Mouse (Mus musculus): ENCODE results near the gene Pdlim4. TPM values are rescaled to one million over a fixed set of nuclear protein-coding genes. Genes with fewer than 3 reads are reported as not detected.
A peak's percentile ranks its signal among the peaks of the same experiment; 100 is the strongest.

Pdlim4 gene
- total and polyA plus RNA-seq, 3 experiments, result not detected

DNA sequence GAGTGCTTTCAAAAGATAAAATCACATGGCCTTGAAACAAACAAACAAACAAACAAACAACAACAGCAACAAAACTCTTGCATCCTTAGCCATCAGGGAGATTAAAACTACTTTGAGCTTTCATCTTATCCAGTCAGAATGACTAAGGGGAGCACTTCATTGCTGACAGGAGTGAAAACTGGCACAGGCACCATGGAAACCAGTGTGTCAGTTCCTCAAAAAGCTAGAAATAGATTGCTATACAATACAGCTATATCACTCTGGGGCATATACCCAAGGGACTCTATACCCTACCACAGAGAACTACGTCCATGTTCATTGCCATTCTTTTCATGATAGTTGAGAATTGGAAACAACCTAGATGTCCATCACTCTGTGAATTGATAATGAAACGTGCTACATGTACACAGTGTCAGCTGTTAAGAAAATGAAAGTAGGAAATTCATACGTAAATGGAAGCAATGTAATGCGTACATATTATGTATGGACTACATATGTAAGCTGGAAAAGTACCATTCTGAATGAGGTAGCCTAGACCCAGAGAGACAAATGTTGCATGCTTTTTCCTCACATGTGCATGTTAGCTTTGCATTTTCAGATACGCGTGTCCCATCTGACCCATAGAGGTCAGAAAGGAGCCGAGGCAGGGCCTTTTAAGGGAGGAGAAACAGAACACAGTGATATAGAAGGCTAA, 19.6 kb upstream of the Pdlim4 start:
- H3K27ac ChIP-seq (ENCODE audit: insufficient read depth, low read depth), result no peak overlapping the region
- no peaks in the 10 kb centered on the region for H3K27me3 ChIP-seq (replicated peaks)
- peaks cover 19 to 53% of the 10 kb centered on the region in 2 experiments for H3K4me1 ChIP-seq (ENCODE audit: control insufficient read depth in 1 of 2, insufficient read depth in 2 of 2)
- no peak overlapping the region for H3K9ac ChIP-seq (ENCODE audit: insufficient read depth, low read depth)
- H3K4me2 ChIP-seq (ENCODE audit: insufficient read depth, low read depth, poor library complexity, severe bottlenecking), result peak overlapping the region; percentile 66
- H3K79me2 ChIP-seq (replicated peaks; ENCODE audit: control insufficient read depth, extremely low read depth, insufficient read depth, poor library complexity, severe bottlenecking), result no peaks in the 10 kb centered on the region
- peak; percentile 74 for DNase-seq (ENCODE audit: extremely low read depth)
- no peaks in the 10 kb centered on the region for H3K36me3 ChIP-seq (replicated peaks in 1 of 2; ENCODE audit: control insufficient read depth in 1 of 2, insufficient read depth in 1 of 2, low read length in 1 of 2)
- in situ Hi-C loops (cut with MboI; ENCODE audit: low pct_ligation_motif_present, low pct_unique_long_range_greater_than_20kb, low sequenced_read_pairs) (no loop called here), dilution Hi-C loops (cut with MboI; ENCODE audit: extremely low pct_ligation_motif_present, extremely low pct_unique_long_range_greater_than_20kb, low sequenced_read_pairs) (no loop called here)
- peak; percentile 49 for TF ChIP-seq BHLHE40 (IDR thresholded peaks at IDR 0.05; ENCODE audit: low read depth, low read length)
- TF ChIP-seq USF1 (IDR thresholded peaks at IDR 0.05; ENCODE audit: low read depth, low read length), result no peak
- TF ChIP-seq IRF4 (IDR thresholded peaks at IDR 0.05; ENCODE audit: low read depth, low read length), result peak; percentile 30; the same call in 1 of the 2 replicates
- TF ChIP-seq MYC (IDR thresholded peaks at IDR 0.05; ENCODE audit: low read depth, low read length), result peak; percentile 73
- TF ChIP-seq NELFE (IDR thresholded peaks at IDR 0.05; ENCODE audit: low read depth, low read length), result peak; percentile 58; the same call in 1 of the 2 replicates
- no peak for TF ChIP-seq SMC3 (IDR thresholded peaks at IDR 0.05; ENCODE audit: low read depth, low read length)
- no peak for TF ChIP-seq UBTF (IDR thresholded peaks at IDR 0.05; ENCODE audit: low read depth, low read length)
- no peak for TF ChIP-seq JUN (IDR thresholded peaks at IDR 0.05; ENCODE audit: insufficient read depth, low read depth, low read length)
- no peak for TF ChIP-seq ZC3H11A (IDR thresholded peaks at IDR 0.05; ENCODE audit: low read depth, low read length)
- 0 out of 2 replicates have a peak, but pooled peaks have one; percentile 22 for TF ChIP-seq KAT2A (IDR thresholded peaks at IDR 0.05; ENCODE audit: insufficient replicate concordance, low read length)
- no peak; the same call in none of the 2 replicates for TF ChIP-seq HCFC1 (IDR thresholded peaks at IDR 0.05; ENCODE audit: low read depth, low read length)
- TF ChIP-seq CHD1 (IDR thresholded peaks at IDR 0.05; ENCODE audit: low read depth, low read length), result 0 out of 2 replicates have a peak, but pooled peaks have one; percentile 60
- no peak for TF ChIP-seq POLR2AphosphoS2 (IDR thresholded peaks at IDR 0.05; ENCODE audit: low read depth, low read length)
- TF ChIP-seq ZKSCAN1 (IDR thresholded peaks at IDR 0.05; ENCODE audit: borderline replicate concordance, low read depth, low read length), result no peak
- 0 out of 2 replicates have a peak, but pooled peaks have one; percentile 6 for TF ChIP-seq MAFK (IDR thresholded peaks at IDR 0.05; ENCODE audit: insufficient replicate concordance, low read length)
- peak; percentile 61; the same call in 1 of the 2 replicates for TF ChIP-seq MAZ (IDR thresholded peaks at IDR 0.05; ENCODE audit: low read depth, low read length)
- no peak for TF ChIP-seq USF2 (conservative IDR thresholded peaks at IDR 0.05; ENCODE audit: low read depth, low read length)
- TF ChIP-seq RCOR1 (conservative IDR thresholded peaks at IDR 0.05; ENCODE audit: low read depth, low read length), result no peak
- TF ChIP-seq ZMIZ1 (IDR thresholded peaks at IDR 0.05; ENCODE audit: low read depth, low read length), result no peak
- no peak for TF ChIP-seq PAX5 (IDR thresholded peaks at IDR 0.05; ENCODE audit: low read length)
- no peak for TF ChIP-seq GABPA (IDR thresholded peaks at IDR 0.05; ENCODE audit: insufficient replicate concordance, low read depth, low read length)
- TF ChIP-seq NRF1 (IDR thresholded peaks at IDR 0.05; ENCODE audit: low read depth, low read length), result no peak
- no peak for TF ChIP-seq E2F4 (IDR thresholded peaks at IDR 0.05; ENCODE audit: insufficient replicate concordance, low read depth, low read length)
- TF ChIP-seq MEF2A (IDR thresholded peaks at IDR 0.05; ENCODE audit: borderline replicate concordance, low read depth, low read length), result peak; percentile 76
- TF ChIP-seq ETS1 (conservative IDR thresholded peaks at IDR 0.05; ENCODE audit: low read depth, low read length), result no peak
- TF ChIP-seq CHD2 (IDR thresholded peaks at IDR 0.05; ENCODE audit: low read length), result 0 out of 2 replicates have a peak, but pooled peaks have one; percentile 13
- peak; percentile 18; the same call in 1 of the 2 replicates for TF ChIP-seq EP300 (IDR thresholded peaks at IDR 0.05; ENCODE audit: low read length)
- TF ChIP-seq RAD21 (IDR thresholded peaks at IDR 0.05; ENCODE audit: low read depth, low read length), result no peak
- TF ChIP-seq TBP (conservative IDR thresholded peaks at IDR 0.05; ENCODE audit: low read depth, low read length), result no peak
- TF ChIP-seq CTCF (conservative IDR thresholded peaks at IDR 0.05 in 1 of 2, IDR thresholded peaks at IDR 0.05 in 1 of 2; ENCODE audit: low read depth in 2 of 2, low read length in 2 of 2), result no peak
- TF ChIP-seq ELF1 (IDR thresholded peaks at IDR 0.05; ENCODE audit: low read depth, low read length), result peak; percentile 41; the same call in 1 of the 2 replicates
- peak; percentile 86 for TF ChIP-seq MAX (IDR thresholded peaks at IDR 0.05; ENCODE audit: low read length)
- TF ChIP-seq TCF12 (IDR thresholded peaks at IDR 0.05; ENCODE audit: low read depth, low read length), result peak; percentile 21; the same call in 1 of the 2 replicates
- 0 out of 2 replicates have a peak, but pooled peaks have one; percentile 12 for TF ChIP-seq JUND (conservative IDR thresholded peaks at IDR 0.05; ENCODE audit: low read depth, low read length)
- TF ChIP-seq SIN3A (IDR thresholded peaks at IDR 0.05; ENCODE audit: low read length), result peak; percentile 82
- TF ChIP-seq POLR2A (IDR thresholded peaks at IDR 0.05; ENCODE audit: low read depth, low read length), result no peak
- TF ChIP-seq ZNF384 (IDR thresholded peaks at IDR 0.05; ENCODE audit: low read depth, low read length), result no peak
- no peak; the same call in none of the 2 replicates for TF ChIP-seq MXI1 (IDR thresholded peaks at IDR 0.05; ENCODE audit: low read depth, low read length)
- H3K4me3 ChIP-seq (replicated peaks in 1 of 3; ENCODE audit: low read depth in 2 of 3, low read length in 2 of 3, poor library complexity in 1 of 3), result no peak overlapping the region
- no peaks in the 10 kb centered on the region for H3K9me3 ChIP-seq (replicated peaks; ENCODE audit: low read length)

Data from CH12.LX (cell line).